Mouse (Mus musculus) bone marrow, adult 2 months (tissue): ENCODE data around the gene Plk5.

Experiments used
- CTCF ChIP-seq: fragments of 200-500 bp; IDR thresholded peaks from 2 replicates; pipeline ENCODE4 v1.5.1; 2011; ENCODE audit warnings: low read length, control low read depth; ENCODE audit not compliant: control insufficient read depth, insufficient read depth
- POLR2A ChIP-seq: fragments of 200-500 bp; IDR thresholded peaks from 2 replicates; pipeline ENCODE4 v1.6.1; 2011; ENCODE audit warnings: low read depth, mild to moderate bottlenecking, control low read depth, low read length, borderline replicate concordance; ENCODE audit not compliant: control insufficient read depth

DNA sequence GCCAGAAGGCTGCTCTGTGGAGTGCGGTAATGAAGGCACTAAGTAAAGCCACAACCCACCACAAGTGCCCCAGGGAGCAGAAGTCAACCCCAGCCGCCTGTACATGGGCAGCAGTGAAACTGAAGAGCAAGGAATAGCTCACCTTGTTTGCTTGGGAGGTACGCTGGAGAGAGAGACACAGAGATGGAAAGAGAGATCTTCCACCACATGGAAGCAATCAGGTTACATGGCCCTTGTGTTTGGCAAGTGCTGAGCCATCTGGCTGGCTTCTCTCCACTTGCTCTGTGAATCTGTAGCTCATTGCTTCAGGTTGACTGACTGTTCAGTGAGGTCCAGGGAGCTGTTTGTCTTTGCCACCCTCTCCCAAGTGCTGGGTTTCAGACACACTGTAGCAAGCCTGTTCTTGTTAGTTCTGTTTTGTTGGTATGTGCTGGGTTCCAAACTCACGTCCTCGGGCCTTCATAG, 23.7 kb upstream of the Plk5 start:
- no peak for TF ChIP-seq CTCF
- no peak for TF ChIP-seq POLR2A
